Mouse (Mus musculus) telencephalon, adult 2 months (tissue): Measurements from ENCODE around the gene Gm9268.
"Not testable (repeated sequence)": the region's sequence is repeated elsewhere in the genome, so short reads cannot be mapped to it uniquely, and the experiment has no call there.

Source experiments
- DNase-seq: peaks from one replicate; pipeline ENCODE4 v3.0.0-alpha.2; 2011; ENCODE audit warnings: low read depth, low spot score

The Gm9268 gene

DNA sequence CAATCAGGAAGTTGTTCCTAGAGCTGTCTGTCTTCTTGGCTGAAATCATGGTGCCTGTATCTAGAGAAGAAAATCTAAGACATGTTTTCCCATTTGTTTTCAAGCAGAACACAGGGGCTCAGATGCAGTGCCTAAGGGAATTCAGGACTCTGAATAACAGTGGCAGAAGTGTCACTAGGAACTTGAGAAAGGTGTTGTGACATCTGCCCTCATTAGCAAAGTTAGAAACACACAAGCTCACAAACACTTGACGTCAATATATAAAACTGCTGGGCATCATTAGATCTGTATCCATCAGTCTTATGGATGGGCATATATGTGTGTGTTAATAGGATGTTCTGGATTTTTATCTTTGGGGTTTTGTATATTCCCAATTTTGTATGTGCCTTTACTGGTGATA lies at the start of gene Gm9268:
Gene Gm9268 (plus strand): TSS at position 301 of the 400 bp plus-strand sequence.
- not testable (repeated sequence) for DNase-seq

DNA sequence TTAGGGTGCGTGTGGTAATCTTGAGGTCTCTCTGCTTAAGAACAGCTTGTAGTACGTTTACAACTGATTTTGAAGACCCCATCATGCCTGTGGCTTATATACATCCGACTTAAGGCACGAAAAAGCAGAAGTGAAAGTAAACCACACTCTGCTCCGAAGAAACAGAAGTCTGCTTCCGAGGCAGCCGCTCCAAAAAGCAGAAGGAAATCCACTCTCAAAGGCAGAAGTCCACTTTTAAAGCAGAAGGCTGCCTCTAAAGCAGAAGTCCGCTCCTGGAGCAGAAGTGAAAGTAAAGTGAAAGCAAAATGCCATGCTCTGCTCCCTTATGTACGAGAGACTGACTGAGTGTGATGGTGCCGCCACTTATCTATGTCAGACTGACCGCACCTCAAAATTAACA lies 38.5 kb upstream of the Gm9268 start:
- no peak for DNase-seq

DNA sequence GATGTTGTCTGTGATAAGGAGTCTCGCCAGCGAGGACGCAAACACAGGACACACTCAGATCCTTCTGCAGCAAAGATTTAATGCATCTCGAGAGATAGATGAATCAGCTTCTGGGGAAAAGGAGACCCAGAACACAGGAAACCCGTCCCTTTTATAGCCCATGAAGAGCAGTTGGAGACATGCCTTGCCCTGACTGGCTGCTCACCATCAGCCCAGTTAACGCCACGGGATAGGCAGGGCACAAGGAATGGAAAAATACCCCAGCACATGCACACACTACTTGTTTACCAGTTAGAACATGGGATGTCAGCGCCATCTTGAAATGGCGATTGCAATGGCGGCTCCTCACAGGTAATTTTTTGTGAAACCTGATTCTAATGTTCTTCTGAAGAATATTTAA lies 37.8 kb upstream of the Gm9268 start:
- no peak for DNase-seq

DNA sequence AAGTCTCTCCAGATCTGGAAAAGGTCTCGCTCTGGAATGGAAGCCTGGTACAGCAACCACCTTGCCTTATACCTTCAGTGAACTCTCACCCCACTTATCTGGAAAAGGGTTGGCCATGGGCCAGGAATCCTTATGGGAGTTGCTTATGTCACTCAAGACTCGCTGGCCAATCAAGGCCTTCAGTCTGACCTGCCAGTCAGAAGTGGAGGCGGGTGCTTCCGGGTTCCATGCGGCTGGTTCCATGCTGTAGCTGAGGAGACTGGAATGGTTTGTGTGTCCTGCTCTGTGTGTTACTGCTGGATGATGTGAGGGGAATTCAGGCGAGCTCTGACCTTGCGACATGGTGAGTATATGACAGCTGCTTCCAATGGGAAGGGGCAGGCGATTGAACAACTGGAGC lies 59.3 kb downstream of the Gm9268 start:
- no peak for DNase-seq
